Mouse (Mus musculus): ENCODE data around the gene Pik3r1. TPM values are rescaled to one million over a fixed set of nuclear protein-coding genes. Genes with fewer than 3 reads are reported as not detected.

Pik3r1 gene
- polyA plus RNA-seq, 1 experiment = 18.4 TPM

GRCm38 (mm10) chr13:101713429-101714088, 54.5 kb downstream of the Pik3r1 start:
- peaks cover 3% of the 10 kb centered on the region for H3K36me3 ChIP-seq (ENCODE audit: control insufficient read depth, insufficient read depth, low read length)
- H3K4me1 ChIP-seq (ENCODE audit: control insufficient read depth, insufficient read depth, insufficient read length) = peaks cover 8% of the 10 kb centered on the region; the same call in 1 of the 2 replicates
- no peak for DNase-seq (ENCODE audit: low read depth in 1 of 2, low spot score in 2 of 2)
- no peak for TF ChIP-seq POLR2A (IDR thresholded peaks at IDR 0.05; ENCODE audit: low read depth, low read length)
- TF ChIP-seq CTCF (IDR thresholded peaks at IDR 0.05; ENCODE audit: extremely low read depth, insufficient read depth, insufficient read length, insufficient replicate concordance) = no peak
- no peaks in the 10 kb centered on the region for H3K27me3 ChIP-seq (ENCODE audit: control insufficient read depth, insufficient read depth, low read length)
- no peak overlapping the region for H3K27ac ChIP-seq (ENCODE audit: insufficient read depth, low read length)
- no peak overlapping the region for H3K4me3 ChIP-seq (ENCODE audit: extremely low read depth, insufficient read depth, insufficient read length)
- WGBS = 77% methylated on average over 12 of the region's 12 CpGs

GRCm38 (mm10) chr13:101712720-101713428, 55.1 kb downstream of the Pik3r1 start:
- Histone ChIP-seq H3K27me3 (ENCODE audit: control insufficient read depth, insufficient read depth, low read length) (no peaks in the 10 kb centered on the region), H3K27ac (ENCODE audit: insufficient read depth, low read length) (no peak overlapping the region), H3K4me1 (ENCODE audit: control insufficient read depth, insufficient read depth, insufficient read length) (peaks cover 8% of the 10 kb centered on the region; the same call in 1 of the 2 replicates), H3K4me3 (ENCODE audit: extremely low read depth, insufficient read depth, insufficient read length) (no peak overlapping the region), H3K36me3 (ENCODE audit: control insufficient read depth, insufficient read depth, low read length) (peaks cover 9% of the 10 kb centered on the region)
- DNase-seq (ENCODE audit: low read depth in 1 of 2, low spot score in 2 of 2) = no peak
- 83% methylated on average over 9 of the region's 9 CpGs for WGBS
- TF ChIP-seq CTCF (IDR thresholded peaks at IDR 0.05; ENCODE audit: extremely low read depth, insufficient read depth, insufficient read length, insufficient replicate concordance) = no peak
- no peak for TF ChIP-seq POLR2A (IDR thresholded peaks at IDR 0.05; ENCODE audit: low read depth, low read length)

GRCm38 (mm10) chr13:101712099-101712498, 55.9 kb downstream of the Pik3r1 start:
- Histone ChIP-seq H3K27ac (ENCODE audit: insufficient read depth, low read length) (no peak overlapping the region), H3K4me3 (ENCODE audit: extremely low read depth, insufficient read depth, insufficient read length) (no peak overlapping the region), H3K4me1 (ENCODE audit: control insufficient read depth, insufficient read depth, insufficient read length) (peaks cover 13% of the 10 kb centered on the region; the same call in 1 of the 2 replicates), H3K36me3 (ENCODE audit: control insufficient read depth, insufficient read depth, low read length) (peaks cover 9% of the 10 kb centered on the region), H3K27me3 (ENCODE audit: control insufficient read depth, insufficient read depth, low read length) (no peaks in the 10 kb centered on the region)
- DNase-seq (ENCODE audit: low read depth in 1 of 2, low spot score in 2 of 2) = no peak
- no peak for TF ChIP-seq CTCF (IDR thresholded peaks at IDR 0.05; ENCODE audit: extremely low read depth, insufficient read depth, insufficient read length, insufficient replicate concordance)
- no peak for TF ChIP-seq POLR2A (IDR thresholded peaks at IDR 0.05; ENCODE audit: low read depth, low read length)
- WGBS = 72% methylated on average over 9 of the region's 9 CpGs

GRCm38 (mm10) chr13:101711301-101711700, 56.7 kb downstream of the Pik3r1 start:
- Histone ChIP-seq H3K4me3 (ENCODE audit: extremely low read depth, insufficient read depth, insufficient read length) (no peak overlapping the region), H3K4me1 (ENCODE audit: control insufficient read depth, insufficient read depth, insufficient read length) (peaks cover 18% of the 10 kb centered on the region), H3K27ac (ENCODE audit: insufficient read depth, low read length) (peak overlapping the region; percentile 24; the same call in 1 of the 2 replicates), H3K36me3 (ENCODE audit: control insufficient read depth, insufficient read depth, low read length) (peaks cover 10% of the 10 kb centered on the region), H3K27me3 (ENCODE audit: control insufficient read depth, insufficient read depth, low read length) (no peaks in the 10 kb centered on the region)
- DNase-seq (ENCODE audit: low read depth in 1 of 2, low spot score in 2 of 2) = no peak
- 34% methylated on average over 2 of the region's 2 CpGs for WGBS
- no peak for TF ChIP-seq CTCF (IDR thresholded peaks at IDR 0.05; ENCODE audit: extremely low read depth, insufficient read depth, insufficient read length, insufficient replicate concordance)
- TF ChIP-seq POLR2A (IDR thresholded peaks at IDR 0.05; ENCODE audit: low read depth, low read length) = no peak

- Histone ChIP-seq H3K27me3 (ENCODE audit: control insufficient read depth, insufficient read depth, low read length) (no peaks in the 10 kb centered on the region), H3K27ac (ENCODE audit: insufficient read depth, low read length) (no peak overlapping the region), H3K4me1 (ENCODE audit: control insufficient read depth, insufficient read depth, insufficient read length) (peaks cover 25% of the 10 kb centered on the region), H3K4me3 (ENCODE audit: extremely low read depth, insufficient read depth, insufficient read length) (no peak overlapping the region), H3K36me3 (ENCODE audit: control insufficient read depth, insufficient read depth, low read length) (peaks cover 12% of the 10 kb centered on the region)
- TF ChIP-seq POLR2A (IDR thresholded peaks at IDR 0.05; ENCODE audit: low read depth, low read length) = no peak
- TF ChIP-seq CTCF (IDR thresholded peaks at IDR 0.05; ENCODE audit: extremely low read depth, insufficient read depth, insufficient read length, insufficient replicate concordance) = no peak
- DNase-seq (ENCODE audit: low read depth in 1 of 2, low spot score in 2 of 2) = no peak
- 89% methylated on average over 3 of the region's 3 CpGs for WGBS
These were observed 58.2 kb downstream of the Pik3r1 start for GRCm38 (mm10) chr13:101709788-101710187.

- Histone ChIP-seq H3K36me3 (ENCODE audit: control insufficient read depth, insufficient read depth, low read length) (peaks cover 13% of the 10 kb centered on the region), H3K4me1 (ENCODE audit: control insufficient read depth, insufficient read depth, insufficient read length) (peaks cover 22% of the 10 kb centered on the region), H3K4me3 (ENCODE audit: extremely low read depth, insufficient read depth, insufficient read length) (no peak overlapping the region), H3K27me3 (ENCODE audit: control insufficient read depth, insufficient read depth, low read length) (no peaks in the 10 kb centered on the region), H3K27ac (ENCODE audit: insufficient read depth, low read length) (peak overlapping the region; percentile 53; the same call in 1 of the 2 replicates)
- WGBS = 60% methylated on average over 9 of the region's 9 CpGs
- DNase-seq (ENCODE audit: low read depth in 1 of 2, low spot score in 2 of 2) = peak in 1 of 2 experiments; percentile 29
- no peak for TF ChIP-seq CTCF (IDR thresholded peaks at IDR 0.05; ENCODE audit: extremely low read depth, insufficient read depth, insufficient read length, insufficient replicate concordance)
- TF ChIP-seq POLR2A (IDR thresholded peaks at IDR 0.05; ENCODE audit: low read depth, low read length) = no peak
These were observed 60.8 kb downstream of the Pik3r1 start for GRCm38 (mm10) chr13:101707226-101707625.

Measured in spleen, adult 2 months (tissue).